Comparison of ENCODE assay signal across 20 mouse cellular contexts in the genomic region with DNA sequence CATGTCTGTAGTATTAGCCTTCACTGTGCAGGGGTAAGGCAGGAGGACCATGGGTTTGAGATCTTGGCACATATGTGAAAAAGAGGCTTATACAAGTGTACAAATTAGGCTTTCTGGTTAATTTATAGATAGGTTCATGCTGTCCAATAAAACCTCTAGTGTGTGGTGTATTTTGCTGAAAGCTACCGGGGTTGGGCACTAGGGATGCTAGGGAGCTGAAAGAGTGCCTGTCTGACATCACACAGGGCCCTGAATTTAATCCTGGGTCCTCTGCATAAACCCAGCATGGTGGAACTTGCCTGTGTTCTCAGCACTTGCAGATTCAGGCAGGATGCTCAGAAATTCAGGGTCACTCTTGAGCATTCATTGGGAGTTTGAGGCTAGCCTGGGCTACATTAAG.
DNase-seq lines count a peak whose midpoint lies in the region; ATAC-seq and TF ChIP-seq lines count a peak whose summit lies in the region.
"Had no signal": no experiment of that assay in that cellular context is flagged by ENCODE, and none has a peak within 500 bp of the region (broad histone marks: within the 10 kb centered on the region; RNA-seq: fewer than 3 reads in every experiment).

No protein-coding gene starts in this region.

- DNase-seq in forebrain, postnatal 0 days = no peak
- DNase-seq in forebrain, embryonic 11.5 days (ENCODE audit: low spot score) = no peak
- no peak for DNase-seq in kidney, postnatal 0 days (ENCODE audit: low spot score)
- DNase-seq in kidney, postnatal 14 days = no peak
- DNase-seq in Patski (ENCODE audit: low read depth, low spot score) = no peak
- DNase-seq in stomach, postnatal 0 days (ENCODE audit: low spot score) = no peak
- no peak for DNase-seq in layer of hippocampus, postnatal 25 days (ENCODE audit: extremely low spot score in 1 of 2, low spot score in 1 of 2)
- DNase-seq: adrenal gland, adult 2 months; adrenal gland, postnatal 25 days; cerebellum, adult 2 months; cerebellum, postnatal 10 days; embryo, embryonic 11 days; gastrocnemius, adult 2 months; gastrocnemius, postnatal 25 days had no signal

- H3K27me3 ChIP-seq in forebrain, postnatal 0 days (ENCODE audit: insufficient read depth, low read length) = no peaks in the 10 kb centered on the region
- H3K27me3 ChIP-seq in forebrain, embryonic 11.5 days (ENCODE audit: control insufficient read depth, insufficient read depth, low read length) = no peaks in the 10 kb centered on the region
- no peaks in the 10 kb centered on the region for H3K27me3 ChIP-seq in kidney, postnatal 0 days (ENCODE audit: insufficient read depth, low read length)
- H3K27me3 ChIP-seq in Patski = peaks cover 3% of the 10 kb centered on the region
- no peaks in the 10 kb centered on the region for H3K27me3 ChIP-seq in stomach, postnatal 0 days (ENCODE audit: control insufficient read depth, insufficient read depth, low read length)
- H3K27me3 ChIP-seq: embryonic facial prominence, embryonic 15.5 days; forebrain, embryonic 15.5 days; hindbrain, embryonic 15.5 days had no signal

- 0 out of 2 replicates have a peak, but pooled peaks have one; percentile 3 for TF ChIP-seq CTCF in forebrain, postnatal 0 days (IDR thresholded peaks at IDR 0.05; ENCODE audit: low read depth)
- TF ChIP-seq CTCF in kidney, postnatal 0 days (IDR thresholded peaks at IDR 0.05; ENCODE audit: low read depth) = peak; percentile 22; the same call in 1 of the 2 replicates
- peak; percentile 55 for TF ChIP-seq CTCF in Patski (IDR thresholded peaks at IDR 0.05)
- TF ChIP-seq CTCF in stomach, postnatal 0 days (IDR thresholded peaks at IDR 0.05; ENCODE audit: low read depth) = peak; percentile 6; the same call in 1 of the 2 replicates

- H3K4me1 ChIP-seq in forebrain, postnatal 0 days (ENCODE audit: insufficient read depth) = no peaks in the 10 kb centered on the region
- no peaks in the 10 kb centered on the region for H3K4me1 ChIP-seq in forebrain, embryonic 11.5 days (replicated peaks; ENCODE audit: control insufficient read depth, insufficient read depth, low read length)
- H3K4me1 ChIP-seq in kidney, postnatal 0 days (replicated peaks; ENCODE audit: insufficient read depth, low read length) = no peaks in the 10 kb centered on the region
- no peaks in the 10 kb centered on the region for H3K4me1 ChIP-seq in stomach, postnatal 0 days (replicated peaks; ENCODE audit: control insufficient read depth, insufficient read depth)
- H3K4me1 ChIP-seq: embryonic facial prominence, embryonic 15.5 days; forebrain, embryonic 10.5 days; forebrain, embryonic 15.5 days; hindbrain, embryonic 10.5 days; hindbrain, embryonic 15.5 days had no signal

- H3K4me2 ChIP-seq in forebrain, postnatal 0 days (ENCODE audit: low read depth) = no peak overlapping the region
- H3K4me2 ChIP-seq in forebrain, embryonic 11.5 days (ENCODE audit: low read depth, low read length, severe bottlenecking) = no peak overlapping the region
- no peak overlapping the region for H3K4me2 ChIP-seq in kidney, postnatal 0 days (ENCODE audit: low read length)
- H3K4me2 ChIP-seq in stomach, postnatal 0 days (replicated peaks; ENCODE audit: low read depth) = no peak overlapping the region
- H3K4me2 ChIP-seq: embryonic facial prominence, embryonic 15.5 days; forebrain, embryonic 15.5 days; hindbrain, embryonic 15.5 days had no signal

- in situ Hi-C loops in Patski (cut with MboI; ENCODE audit: low pct_unique_long_range_greater_than_20kb) = no loop called here

- TF ChIP-seq EP300 in stomach, postnatal 0 days (optimal IDR thresholded peaks at IDR 0.05) = no peak

- no peak overlapping the region for H3K9ac ChIP-seq in forebrain, postnatal 0 days
- no peak overlapping the region for H3K9ac ChIP-seq in forebrain, embryonic 11.5 days (ENCODE audit: low read length)
- H3K9ac ChIP-seq in kidney, postnatal 0 days (ENCODE audit: low read depth, low read length) = no peak overlapping the region
- no peak overlapping the region for H3K9ac ChIP-seq in stomach, postnatal 0 days (ENCODE audit: low read length)
- H3K9ac ChIP-seq: embryonic facial prominence, embryonic 15.5 days; forebrain, embryonic 15.5 days; hindbrain, embryonic 15.5 days had no signal

- CTCF ChIA-PET in Patski (lab: Charles Lee) = interaction anchor here (1.4 to 1.6 kb wide), 2 partner anchors 11 to 67 kb away, joined by 4 to 5 read pairs; no protein-coding TSS in a partner anchor

- no peak for ATAC-seq in forebrain, postnatal 0 days
- no peak for ATAC-seq in forebrain, embryonic 11.5 days (replicated peaks; ENCODE audit: low FRiP score)
- no peak for ATAC-seq in kidney, postnatal 0 days (replicated peaks; ENCODE audit: low FRiP score, low read depth)
- peak; percentile 37 for ATAC-seq in Patski
- no peak for ATAC-seq in stomach, postnatal 0 days (ENCODE audit: low FRiP score, low TSS enrichment)
- ATAC-seq: forebrain, embryonic 15.5 days had no signal

- no peak overlapping the region for H3K27ac ChIP-seq in forebrain, postnatal 0 days (ENCODE audit: low read depth, low read length)
- no peak overlapping the region for H3K27ac ChIP-seq in forebrain, embryonic 11.5 days (ENCODE audit: low read depth, low read length)
- no peak overlapping the region for H3K27ac ChIP-seq in kidney, postnatal 0 days
- no peak overlapping the region for H3K27ac ChIP-seq in stomach, postnatal 0 days (replicated peaks)
- H3K27ac ChIP-seq: embryonic facial prominence, embryonic 15.5 days; forebrain, embryonic 10.5 days; forebrain, embryonic 15.5 days; gastrocnemius, adult 2 months; hindbrain, embryonic 10.5 days; hindbrain, embryonic 15.5 days had no signal

- WGBS in forebrain, postnatal 0 days = 66% methylated on average over 1 of the region's 1 CpGs
- whole genome bisulfite sequencing in forebrain, embryonic 11.5 days = 81% methylated on average over 1 of the region's 1 CpGs
- 75% methylated on average over 1 of the region's 1 CpGs for WGBS in kidney, postnatal 0 days
- 76% methylated on average over 1 of the region's 1 CpGs for WGBS in stomach, postnatal 0 days

- no peaks in the 10 kb centered on the region for H3K36me3 ChIP-seq in forebrain, postnatal 0 days (ENCODE audit: insufficient read depth)
- H3K36me3 ChIP-seq in forebrain, embryonic 11.5 days (ENCODE audit: control insufficient read depth, insufficient read depth, low read length) = no peaks in the 10 kb centered on the region
- H3K36me3 ChIP-seq in kidney, postnatal 0 days (ENCODE audit: insufficient read depth, low read length) = no peaks in the 10 kb centered on the region
- H3K36me3 ChIP-seq in stomach, postnatal 0 days (ENCODE audit: control insufficient read depth, insufficient read depth, low read length) = no peaks in the 10 kb centered on the region
- H3K36me3 ChIP-seq: embryonic facial prominence, embryonic 15.5 days; forebrain, embryonic 10.5 days; forebrain, embryonic 15.5 days; hindbrain, embryonic 10.5 days; hindbrain, embryonic 15.5 days had no signal

- no peak overlapping the region for H3K4me3 ChIP-seq in forebrain, postnatal 0 days (ENCODE audit: low read depth, low read length)
- no peak overlapping the region for H3K4me3 ChIP-seq in forebrain, embryonic 11.5 days (ENCODE audit: low read depth, low read length)
- H3K4me3 ChIP-seq in kidney, postnatal 0 days (replicated peaks; ENCODE audit: low read depth, low read length) = no peak overlapping the region
- H3K4me3 ChIP-seq in stomach, postnatal 0 days (ENCODE audit: low read depth, low read length) = no peak overlapping the region
- H3K4me3 ChIP-seq: embryonic facial prominence, embryonic 15.5 days; erythroblast, embryonic 14.5 days; forebrain, embryonic 10.5 days; forebrain, embryonic 15.5 days; gastrocnemius, adult 2 months; hindbrain, embryonic 10.5 days; hindbrain, embryonic 15.5 days had no signal

- H3K9me3 ChIP-seq in forebrain, postnatal 0 days (ENCODE audit: low read length) = no peaks in the 10 kb centered on the region
- no peaks in the 10 kb centered on the region for H3K9me3 ChIP-seq in forebrain, embryonic 11.5 days (ENCODE audit: control insufficient read depth, low read length)
- H3K9me3 ChIP-seq in kidney, postnatal 0 days (replicated peaks; ENCODE audit: low read length) = no peaks in the 10 kb centered on the region
- H3K9me3 ChIP-seq in stomach, postnatal 0 days (ENCODE audit: control insufficient read depth, low read length) = no peaks in the 10 kb centered on the region
- H3K9me3 ChIP-seq: embryonic facial prominence, embryonic 15.5 days; forebrain, embryonic 10.5 days; forebrain, embryonic 15.5 days; hindbrain, embryonic 10.5 days; hindbrain, embryonic 15.5 days had no signal

- POLR2A ChIA-PET in Patski (lab: Charles Lee) = no interaction called here

Comparison
In these comparisons a context has a peak if more than half of its experiments do, and no peak if none do; other contexts are left out.
1. CTCF ChIP-seq: peak in every context shown above with its lines; median percentile 55 in Patski; 22 in kidney, postnatal 0 days; 6 in stomach, postnatal 0 days; 3 in forebrain, postnatal 0 days.